Mouse (Mus musculus): ENCODE data around the gene Ctnnd1. TPM values are rescaled to one million over a fixed set of nuclear protein-coding genes. Genes with fewer than 3 reads are reported as not detected.

The Ctnnd1 gene
- total RNA-seq, 2 experiments from 2014 or later, result 112 to 126 TPM

DNA sequence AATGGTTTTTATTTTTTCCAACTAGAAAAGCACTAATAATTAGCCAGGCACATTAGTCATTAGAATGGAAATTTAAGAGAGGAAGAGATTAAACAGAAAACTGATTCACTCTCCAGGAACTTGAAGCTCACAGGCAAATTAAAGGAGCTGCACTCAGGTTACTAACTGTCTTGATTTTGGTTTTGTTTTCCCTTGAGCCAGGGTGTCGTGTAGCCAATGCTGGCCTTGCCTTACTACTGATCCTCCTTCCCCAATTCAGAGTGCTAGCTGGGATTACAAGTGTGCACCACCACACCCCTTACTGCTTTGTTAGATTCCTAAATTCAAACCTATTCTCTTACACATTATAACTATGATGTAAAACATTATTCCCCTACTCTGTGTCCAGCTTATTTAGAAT lies 42.7 kb downstream of the Ctnnd1 start:
- no peak for DNase-seq

DNA sequence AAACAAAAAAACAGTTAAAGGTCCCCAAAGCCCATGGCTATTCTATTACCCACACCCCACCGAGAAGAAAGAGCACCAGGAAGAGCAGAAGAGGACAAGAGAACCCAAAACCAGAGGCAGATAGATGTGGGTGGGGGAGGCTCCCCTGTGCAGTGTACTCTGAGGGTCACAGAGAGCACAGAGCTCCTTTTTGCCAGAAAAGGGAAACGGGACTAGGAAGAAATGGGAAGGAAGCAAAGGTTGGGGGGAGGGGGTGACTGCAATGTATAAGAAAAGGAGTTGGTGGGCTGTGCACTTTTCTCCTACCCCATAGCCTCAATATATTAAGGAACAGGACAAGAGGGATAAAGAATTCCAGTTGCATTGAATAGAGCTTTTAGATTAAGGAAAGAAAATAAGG lies 49.6 kb downstream of the Ctnnd1 start:
- no peak for DNase-seq

DNA sequence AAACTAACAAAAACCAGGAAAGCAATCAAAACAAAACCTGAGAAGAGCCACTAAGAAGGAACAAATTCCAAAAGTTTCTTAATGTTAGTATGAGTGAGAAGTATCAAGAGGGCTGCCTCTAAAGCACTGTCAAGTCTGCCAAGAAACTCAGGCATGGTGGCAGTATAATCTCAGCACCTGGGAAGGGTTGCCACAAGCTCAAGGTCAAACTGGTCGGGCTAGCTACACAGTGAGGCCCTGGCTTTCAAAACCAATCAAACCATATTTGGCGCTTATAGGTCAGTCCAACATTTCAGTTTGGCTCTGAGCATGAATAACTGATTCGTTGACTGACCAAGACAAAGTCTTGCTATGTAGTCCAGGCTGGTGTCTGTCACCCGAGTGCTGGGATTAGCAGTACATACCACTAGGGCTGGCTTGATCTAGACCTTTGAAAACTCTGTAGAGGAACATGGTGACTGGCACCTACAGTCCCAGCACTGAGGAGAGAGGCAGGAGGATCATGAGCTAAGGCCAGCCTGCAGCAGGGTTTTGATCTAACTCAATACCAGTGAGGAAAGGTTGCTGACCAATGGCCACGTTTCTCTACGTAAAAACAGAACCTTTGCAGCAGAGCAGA lies 51.2 kb downstream of the Ctnnd1 start:
- DNase-seq, result no peak

GRCm38 (mm10) chr2:84597123-84597522 lies 53.4 kb downstream of the Ctnnd1 start:
- no peak for DNase-seq

GRCm38 (mm10) chr2:84592801-84593200 lies 57.8 kb downstream of the Ctnnd1 start:
- DNase-seq, result no peak

GRCm38 (mm10) chr2:84585700-84586099 lies 64.9 kb downstream of the Ctnnd1 start:
- DNase-seq, result no peak

DNA sequence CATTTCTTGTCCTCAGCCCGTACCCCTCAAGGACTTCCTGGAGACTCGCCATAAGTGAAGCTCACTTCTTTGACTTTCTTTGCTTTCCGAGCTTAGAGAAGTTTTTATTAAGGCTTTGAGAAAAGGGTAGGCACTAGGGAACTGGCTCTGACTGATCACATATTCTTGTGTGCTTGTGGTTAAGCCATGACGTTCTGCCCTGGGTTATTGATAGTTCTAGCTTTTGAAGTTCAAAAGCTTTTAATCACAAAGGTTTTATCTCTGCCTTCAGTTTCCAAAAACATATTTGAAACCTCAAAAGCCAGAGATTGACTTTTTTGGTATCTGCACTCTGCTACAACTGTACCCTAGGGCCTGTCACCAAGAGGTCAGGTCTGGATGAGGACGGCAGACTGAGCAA lies 68.3 kb downstream of the Ctnnd1 start:
- DNase-seq, result no peak

- peak; percentile 20 for DNase-seq
These were observed 69.4 kb downstream of the Ctnnd1 start for GRCm38 (mm10) chr2:84581208-84581607.

GRCm38 (mm10) chr2:84579311-84579710 lies 71.3 kb downstream of the Ctnnd1 start:
- no peak for DNase-seq

GRCm38 (mm10) chr2:84574130-84574529 lies 76.4 kb downstream of the Ctnnd1 start:
- DNase-seq, result no peak

DNA sequence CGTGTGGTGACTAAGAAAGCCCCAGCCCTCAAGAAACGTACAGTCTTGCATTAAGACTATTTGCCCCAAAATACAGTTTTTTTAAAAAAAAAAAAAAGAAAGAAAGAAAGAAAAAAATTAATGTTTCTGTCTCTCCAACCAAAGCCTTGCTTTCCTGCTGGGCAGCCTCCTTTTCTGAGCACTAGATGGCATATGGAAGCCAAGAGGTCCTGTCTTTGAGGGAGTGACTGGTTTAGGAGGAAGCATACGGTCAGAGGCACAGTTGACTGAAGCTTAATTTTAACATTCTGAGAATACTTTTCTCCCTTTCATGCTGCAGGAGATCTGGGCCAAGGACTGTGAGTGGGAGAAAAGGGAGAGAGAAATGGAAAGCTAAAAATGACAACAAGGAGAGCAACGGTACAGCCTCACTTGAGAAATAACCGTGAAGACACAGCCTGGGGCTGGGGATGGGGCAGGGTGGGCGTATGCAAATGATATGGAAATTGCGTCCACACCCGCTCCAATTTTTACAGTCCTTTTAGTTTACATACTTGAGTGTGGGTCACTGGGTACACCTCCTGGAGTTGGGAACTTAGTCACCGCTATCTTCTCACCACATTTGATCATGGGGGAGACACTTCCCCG lies 93.6 kb downstream of the Ctnnd1 start:
- DNase-seq, result peak; percentile 20

DNA sequence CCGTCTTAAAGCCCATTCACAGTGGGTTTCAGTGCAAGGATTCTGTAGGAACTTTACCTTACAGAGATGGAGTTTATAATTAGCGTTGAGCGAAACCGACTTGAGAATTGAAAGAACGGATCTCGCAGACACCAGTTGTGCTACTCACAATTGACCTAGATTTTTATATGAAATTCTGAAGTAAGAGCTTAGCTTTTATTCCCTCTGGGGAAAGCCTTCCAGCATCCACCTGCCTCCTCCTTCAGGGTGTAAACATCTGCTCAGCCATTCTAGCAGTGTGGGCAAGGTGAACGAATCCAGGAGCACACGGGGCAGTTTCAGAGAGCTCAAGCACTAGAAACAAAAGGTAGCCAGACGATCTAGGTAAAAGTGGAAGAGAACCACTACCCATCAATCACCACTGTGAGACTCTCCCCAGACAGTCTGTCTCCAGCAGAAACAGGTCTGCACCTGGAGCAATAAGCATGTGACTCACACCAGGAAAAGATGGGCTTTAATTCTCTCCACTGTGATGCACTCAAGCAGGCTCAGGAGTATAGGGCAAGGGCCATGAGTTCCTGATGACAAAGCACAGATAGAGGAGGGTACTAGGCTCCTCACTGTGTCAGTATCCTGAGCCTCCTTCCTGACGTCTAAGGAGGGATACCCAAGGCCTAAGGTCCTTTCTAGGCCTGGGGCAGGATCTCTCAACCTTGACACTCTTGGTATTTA lies 99.0 kb downstream of the Ctnnd1 start:
- DNase-seq, result no peak

Other genes with a start within 250 kb of the Ctnnd1 start
- gene Calcrl, start 225.4 kb downstream of the Ctnnd1 start, total RNA-seq (2021), result 10 to 100 TPM; 32.0 to 33.9 TPM
- gene Tfpi, start 174.0 kb downstream of the Ctnnd1 start, total RNA-seq (2021), result 10 to 100 TPM; 37.4 to 47.0 TPM
- gene Btbd18, start 8.3 kb upstream of the Ctnnd1 start, total RNA-seq (2021), result under 1 TPM in 1 of 2 experiments, not detected in 1; 0.15 TPM
- 10 to 100 TPM; 55.4 to 67.6 TPM for gene Selenoh, start 20.0 kb upstream of the Ctnnd1 start, total RNA-seq (2021)
- not detected for gene Gm28635, start 27.3 kb upstream of the Ctnnd1 start, total RNA-seq (2021)
- gene Med19, start 27.6 kb upstream of the Ctnnd1 start, total RNA-seq (2021), result 10 to 100 TPM; 18.3 to 19.5 TPM
- gene Tmx2, start 28.4 kb upstream of the Ctnnd1 start, total RNA-seq (2021), result 100 to 1,000 TPM in 1 of 2 experiments, 10 to 100 TPM in 1; 92.0 to 107 TPM
- gene Zdhhc5, start 64.4 kb upstream of the Ctnnd1 start, total RNA-seq (2021), result 10 to 100 TPM; 48.9 to 49.5 TPM
- 10 to 100 TPM; 15.5 to 15.9 TPM for gene Clp1, start 76.6 kb upstream of the Ctnnd1 start, total RNA-seq (2021)
- 1 to 10 TPM; 4.2 to 7.9 TPM for gene Ypel4, start 83.3 kb upstream of the Ctnnd1 start, total RNA-seq (2021)
- 1 to 10 TPM; 3.1 to 7.9 TPM for gene Gm19426, start 92.9 kb upstream of the Ctnnd1 start, total RNA-seq (2021)
- gene Serping1, start 124.7 kb upstream of the Ctnnd1 start, total RNA-seq (2021), result 100 to 1,000 TPM in 1 of 2 experiments, 10 to 100 TPM in 1; 79.2 to 110 TPM
- gene Ube2l6, start 148.1 kb upstream of the Ctnnd1 start, total RNA-seq (2021), result 10 to 100 TPM; 29.5 to 31.3 TPM
- gene Smtnl1, start 171.9 kb upstream of the Ctnnd1 start, total RNA-seq (2021), result 10 to 100 TPM in 1 of 2 experiments, 1 to 10 TPM in 1; 3.8 to 21.0 TPM
- gene Timm10, start 176.2 kb upstream of the Ctnnd1 start, total RNA-seq (2021), result 10 to 100 TPM; 66.0 to 69.7 TPM
- 1 to 10 TPM; 7.9 to 8.0 TPM for gene Slc43a1, start 188.1 kb upstream of the Ctnnd1 start, total RNA-seq (2021)
- gene Rtn4rl2, start 235.9 kb upstream of the Ctnnd1 start, total RNA-seq (2021), result 1 to 10 TPM; 1.3 to 2.1 TPM

All from adrenal gland, postnatal 10 days (tissue).